Comparison of ENCODE assay signal across 12 mouse cellular contexts in the genomic region with DNA sequence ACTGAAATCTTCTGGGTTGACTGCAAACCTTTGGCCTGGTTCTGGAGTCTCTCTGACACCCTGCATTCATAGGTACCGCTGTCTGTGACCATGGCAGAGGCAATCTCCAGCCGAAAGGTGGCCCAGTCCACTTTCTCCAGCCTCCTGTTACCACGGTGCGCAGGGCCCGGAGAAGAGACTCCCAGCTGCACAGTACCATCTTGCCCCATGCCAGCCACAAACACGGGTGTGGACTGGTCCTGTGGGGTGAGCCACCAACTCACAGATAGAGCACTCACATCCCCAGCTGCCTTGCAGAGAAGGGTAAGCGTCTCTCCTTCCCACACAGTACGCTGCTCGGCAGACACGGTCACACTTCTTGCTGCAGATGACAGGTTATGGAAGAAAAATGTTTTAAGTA. TPM values are rescaled to one million over a fixed set of nuclear protein-coding genes. Genes with fewer than 3 reads are reported as not detected.
"Had no signal": no experiment of that assay in that cellular context is flagged by ENCODE, and none has a peak within 500 bp of the region (broad histone marks: within the 10 kb centered on the region; RNA-seq: fewer than 3 reads in every experiment).

No protein-coding gene starts in this region.

- H3K4me2 ChIP-seq: limb, embryonic 15.5 days; liver, embryonic 12.5 days; lung, embryonic 14.5 days; neural tube, embryonic 15.5 days; stomach, embryonic 15.5 days had no signal

- H3K27ac ChIP-seq: limb, embryonic 15.5 days; liver, embryonic 12.5 days; midbrain, embryonic 10.5 days; neural tube, embryonic 15.5 days; stomach, embryonic 15.5 days had no signal

- H3K4me3 ChIP-seq: limb, embryonic 15.5 days; liver, embryonic 12.5 days; midbrain, embryonic 10.5 days; myocyte; neural tube, embryonic 15.5 days; stomach, embryonic 15.5 days had no signal

- H3K9me3 ChIP-seq: limb, embryonic 15.5 days; liver, embryonic 12.5 days; midbrain, embryonic 10.5 days; neural tube, embryonic 15.5 days; stomach, embryonic 15.5 days had no signal

- DNase-seq: kidney, adult 18-20 months; kidney, postnatal 10 days; lung, embryonic 14.5 days; midbrain, embryonic 14.5 days had no signal

- H3K9ac ChIP-seq: limb, embryonic 15.5 days; liver, embryonic 12.5 days; lung, embryonic 14.5 days; neural tube, embryonic 15.5 days; stomach, embryonic 15.5 days had no signal

- ATAC-seq: liver, embryonic 12.5 days had no signal

- H3K4me1 ChIP-seq: liver, embryonic 12.5 days; stomach, embryonic 15.5 days had no signal

- H3K27me3 ChIP-seq: limb, embryonic 15.5 days; liver, embryonic 12.5 days; neural tube, embryonic 15.5 days; stomach, embryonic 15.5 days had no signal

- H3K36me3 ChIP-seq: limb, embryonic 15.5 days; liver, embryonic 12.5 days; midbrain, embryonic 10.5 days; neural tube, embryonic 15.5 days; stomach, embryonic 15.5 days had no signal

RNA-seq across cellular contexts. Expression of a gene that starts 16.4 kb away (rescaled TPM):
- polyA plus RNA-seq: kidney, embryonic 14.5 days; midbrain, embryonic 14.5 days; myocyte; neural tube, embryonic 15.5 days; testis, adult 2 months had no signal
